Mouse (Mus musculus): ENCODE measurements around the gene Rxfp2.

The Rxfp2 gene

GRCm38 (mm10) chr5:150018656-150019055, at the start of gene Rxfp2:
Gene Rxfp2, plus strand, starts transcription at chr5:150018675.
- in situ Hi-C loops (cut with MboI; ENCODE audit: unreplicated experiment in 2 of 2): loop anchor here in 1 of 2 experiments (10.0 kb wide), 1 partner anchor 434 kb away; no protein-coding TSS in a partner anchor

GRCm38 (mm10) chr5:149970261-149970660, 48.2 kb upstream of the Rxfp2 start:
- in situ Hi-C loops (cut with MboI; ENCODE audit: unreplicated experiment in 2 of 2): no loop called here

GRCm38 (mm10) chr5:149977027-149977426, 41.4 kb upstream of the Rxfp2 start:
- in situ Hi-C loops (cut with MboI; ENCODE audit: unreplicated experiment in 2 of 2): no loop called here

GRCm38 (mm10) chr5:149983621-149984020, 34.9 kb upstream of the Rxfp2 start:
- in situ Hi-C loops (cut with MboI; ENCODE audit: unreplicated experiment in 2 of 2): no loop called here

- in situ Hi-C loops (cut with MboI; ENCODE audit: unreplicated experiment in 2 of 2): no loop called here
These were observed 23.9 kb upstream of the Rxfp2 start for GRCm38 (mm10) chr5:149994578-149994977.

GRCm38 (mm10) chr5:149996614-149997013, 21.9 kb upstream of the Rxfp2 start:
- in situ Hi-C loops (cut with MboI; ENCODE audit: unreplicated experiment in 2 of 2): no loop called here

- in situ Hi-C loops (cut with MboI; ENCODE audit: unreplicated experiment in 2 of 2): no loop called here
These were observed 21.0 kb upstream of the Rxfp2 start for GRCm38 (mm10) chr5:149997321-149998034.

GRCm38 (mm10) chr5:149998311-149998710, 20.2 kb upstream of the Rxfp2 start:
- in situ Hi-C loops (cut with MboI; ENCODE audit: unreplicated experiment in 2 of 2): no loop called here

- in situ Hi-C loops (cut with MboI; ENCODE audit: unreplicated experiment in 2 of 2): no loop called here
These were observed 13.1 kb upstream of the Rxfp2 start for GRCm38 (mm10) chr5:150005355-150005754.

- in situ Hi-C loops (cut with MboI; ENCODE audit: unreplicated experiment in 2 of 2): loop anchor here in 1 of 2 experiments (10.0 kb wide), 1 partner anchor 432 kb away; no protein-coding TSS in a partner anchor
These were observed 1.6 kb upstream of the Rxfp2 start for GRCm38 (mm10) chr5:150016861-150017260.

- in situ Hi-C loops (cut with MboI; ENCODE audit: unreplicated experiment in 2 of 2): loop anchor here in 1 of 2 experiments (10.0 kb wide), 1 partner anchor 433 kb away; no protein-coding TSS in a partner anchor
These were observed 803 bp upstream of the Rxfp2 start for GRCm38 (mm10) chr5:150017672-150018071.

- in situ Hi-C loops (cut with MboI; ENCODE audit: unreplicated experiment in 2 of 2): no loop called here
These were observed 2.4 kb downstream of the Rxfp2 start for GRCm38 (mm10) chr5:150020851-150021250.

- in situ Hi-C loops (cut with MboI; ENCODE audit: unreplicated experiment in 2 of 2): no loop called here
These were observed 3.3 kb downstream of the Rxfp2 start for GRCm38 (mm10) chr5:150021805-150022204.

GRCm38 (mm10) chr5:150022556-150022955, 4.1 kb downstream of the Rxfp2 start:
- in situ Hi-C loops (cut with MboI; ENCODE audit: unreplicated experiment in 2 of 2): no loop called here

GRCm38 (mm10) chr5:150023476-150023875, 5.0 kb downstream of the Rxfp2 start:
- in situ Hi-C loops (cut with MboI; ENCODE audit: unreplicated experiment in 2 of 2): no loop called here

GRCm38 (mm10) chr5:150024188-150024587, 5.7 kb downstream of the Rxfp2 start:
- in situ Hi-C loops (cut with MboI; ENCODE audit: unreplicated experiment in 2 of 2): no loop called here

GRCm38 (mm10) chr5:150024901-150025300, 6.4 kb downstream of the Rxfp2 start:
- in situ Hi-C loops (cut with MboI; ENCODE audit: unreplicated experiment in 2 of 2): no loop called here

GRCm38 (mm10) chr5:150025326-150025725, 6.9 kb downstream of the Rxfp2 start:
- in situ Hi-C loops (cut with MboI; ENCODE audit: unreplicated experiment in 2 of 2): no loop called here

GRCm38 (mm10) chr5:150026509-150027087, 8.1 kb downstream of the Rxfp2 start:
- in situ Hi-C loops (cut with MboI; ENCODE audit: unreplicated experiment in 2 of 2): no loop called here

GRCm38 (mm10) chr5:150031201-150031600, 12.7 kb downstream of the Rxfp2 start:
- in situ Hi-C loops (cut with MboI; ENCODE audit: unreplicated experiment in 2 of 2): no loop called here

GRCm38 (mm10) chr5:150031634-150032033, 13.2 kb downstream of the Rxfp2 start:
- in situ Hi-C loops (cut with MboI; ENCODE audit: unreplicated experiment in 2 of 2): no loop called here

- in situ Hi-C loops (cut with MboI; ENCODE audit: unreplicated experiment in 2 of 2): no loop called here
These were observed 13.6 kb downstream of the Rxfp2 start for GRCm38 (mm10) chr5:150032075-150032492.
